Mouse (Mus musculus) right cerebral cortex, adult 18-20 months (tissue): ENCODE measurements around the gene Cdc42ep1.

Experiments
- DNase-seq: peaks from one replicate; pipeline ENCODE4 v3.0.0; 2022; ENCODE audit warnings: mixed read lengths

Gene Cdc42ep1

GRCm38 (mm10) chr15:78850059-78850824 lies 7.8 kb downstream of the Cdc42ep1 start:
- DNase-seq: no peak

- no peak for DNase-seq
These were observed 8.5 kb downstream of the Cdc42ep1 start for GRCm38 (mm10) chr15:78850944-78851343.

- DNase-seq: peak; percentile 89
These were observed 9.2 kb downstream of the Cdc42ep1 start for GRCm38 (mm10) chr15:78851505-78852153.

GRCm38 (mm10) chr15:78855303-78855965 lies 13.0 kb downstream of the Cdc42ep1 start, which contains the start of gene Lgals2:
Gene Lgals2, minus strand, starts transcription at chr15:78855529.
- DNase-seq: no peak

GRCm38 (mm10) chr15:78857009-78857408 lies 14.6 kb downstream of the Cdc42ep1 start:
- peak; percentile 69 for DNase-seq

- no peak for DNase-seq
These were observed 16.9 kb downstream of the Cdc42ep1 start for GRCm38 (mm10) chr15:78859311-78859710.

GRCm38 (mm10) chr15:78859714-78860113 lies 17.3 kb downstream of the Cdc42ep1 start:
- no peak for DNase-seq

GRCm38 (mm10) chr15:78862280-78862679 lies 19.9 kb downstream of the Cdc42ep1 start:
- DNase-seq: no peak

GRCm38 (mm10) chr15:78863154-78863553 lies 20.7 kb downstream of the Cdc42ep1 start:
- DNase-seq: no peak

GRCm38 (mm10) chr15:78863852-78864253 lies 21.4 kb downstream of the Cdc42ep1 start:
- DNase-seq: no peak

GRCm38 (mm10) chr15:78868398-78868797 lies 26.0 kb downstream of the Cdc42ep1 start:
- DNase-seq: no peak

GRCm38 (mm10) chr15:78868826-78869233 lies 26.4 kb downstream of the Cdc42ep1 start:
- no peak for DNase-seq

- peak; percentile 42 for DNase-seq
These were observed 27.4 kb downstream of the Cdc42ep1 start for GRCm38 (mm10) chr15:78869775-78870174.

- no peak for DNase-seq
These were observed 29.7 kb downstream of the Cdc42ep1 start for GRCm38 (mm10) chr15:78872021-78872608.

- no peak for DNase-seq
These were observed 31.5 kb downstream of the Cdc42ep1 start for GRCm38 (mm10) chr15:78873803-78874435.

- DNase-seq: no peak
These were observed 32.6 kb downstream of the Cdc42ep1 start for GRCm38 (mm10) chr15:78874989-78875388.

GRCm38 (mm10) chr15:78875537-78875936 lies 33.1 kb downstream of the Cdc42ep1 start:
- DNase-seq: no peak

- DNase-seq: peak; percentile 78
These were observed 33.9 kb downstream of the Cdc42ep1 start for GRCm38 (mm10) chr15:78876258-78876696.

GRCm38 (mm10) chr15:78876991-78877809 lies 34.8 kb downstream of the Cdc42ep1 start, which contains the start of gene Gga1:
Gene Gga1, plus strand, starts transcription at chr15:78877190.
- DNase-seq: peak; percentile 95

- DNase-seq: no peak
These were observed 35.5 kb downstream of the Cdc42ep1 start for GRCm38 (mm10) chr15:78877810-78878390.
